Mouse (Mus musculus): Measurements from ENCODE around the gene Olfr913.

Gene Olfr913

DNA sequence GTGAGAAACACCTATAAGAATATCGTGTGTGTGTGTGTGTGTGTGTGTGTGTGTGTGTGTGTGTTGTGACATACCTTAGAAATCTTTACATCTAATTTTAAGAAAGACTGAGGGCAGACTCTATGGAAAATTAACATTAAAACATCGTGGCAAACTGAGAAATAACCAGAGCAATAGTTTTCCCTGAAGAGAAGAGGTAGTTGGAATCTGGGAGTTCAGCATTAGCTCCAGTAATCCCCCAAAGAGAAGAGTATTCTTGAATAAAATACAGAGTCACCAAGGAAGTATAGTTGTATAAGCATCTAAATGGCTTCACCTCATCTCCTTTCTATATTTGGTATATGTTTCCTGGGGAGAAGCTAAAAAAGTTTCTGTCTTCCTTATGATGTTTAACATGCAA is at the start of gene Olfr913:
TSS of gene Olfr913 (plus strand) at position 301 of the 400 bp plus-strand sequence.
- DNase-seq, result no peak

DNA sequence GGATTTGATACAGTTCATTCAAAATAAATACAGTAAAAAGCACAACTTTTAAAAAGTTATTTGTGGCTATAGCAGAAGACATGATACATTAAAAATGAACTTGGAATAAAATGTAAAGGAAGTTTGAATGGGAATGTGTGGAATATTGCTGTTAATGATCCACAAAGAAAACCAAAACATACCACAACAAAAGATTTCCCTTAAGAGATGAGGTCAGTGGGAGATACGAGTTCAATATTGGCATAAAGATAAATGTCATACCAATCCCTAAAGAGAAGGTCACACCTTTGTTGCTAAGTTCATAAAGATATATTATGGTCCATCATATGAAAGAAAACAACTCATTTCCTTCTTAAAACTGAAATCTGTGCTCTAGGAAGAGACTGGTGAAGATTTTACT is 12.7 kb upstream of the Olfr913 start, which contains the start of gene Olfr912:
TSS of gene Olfr912 (plus strand) at position 301 of the 400 bp plus-strand sequence.
- DNase-seq, result no peak

- DNase-seq, result no peak
These were observed 1.5 kb upstream of the Olfr913 start for GRCm38 (mm10) chr9:38591056-38591455.

- DNase-seq, result no peak
These were observed 12.2 kb downstream of the Olfr913 start, which contains the start of gene Olfr914 for GRCm38 (mm10) chr9:38604802-38605201. Olfr914 (plus strand) TSS chr9:38605102.

DNA sequence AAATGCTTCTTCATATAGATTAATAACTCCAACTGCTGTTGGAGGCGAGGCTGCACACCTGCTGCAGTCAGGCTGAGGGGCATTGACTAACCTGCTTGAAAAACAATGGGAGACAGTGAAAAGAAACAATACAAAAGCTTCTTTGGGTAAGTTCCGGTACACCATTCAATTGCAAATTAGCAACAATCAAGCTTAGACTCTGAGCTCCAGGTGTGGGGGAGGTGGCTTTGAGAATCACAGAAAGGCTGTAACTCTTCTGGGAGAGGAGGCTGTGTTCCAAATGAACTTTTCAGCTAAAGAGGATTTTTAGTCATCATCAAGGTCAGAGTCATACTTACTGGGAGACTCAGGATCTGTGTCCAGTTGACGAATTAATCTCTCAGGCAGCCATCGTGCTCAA is 39.8 kb downstream of the Olfr913 start:
- DNase-seq, result no peak
